Mouse (Mus musculus): ENCODE measurements at regions not wholly inside any gene's neighbourhood (a gene's known extent, or its start where the extent isn't known, plus 50 kb on each side); places are given as distances from the start of the nearest gene placed in this dataset.

DNA sequence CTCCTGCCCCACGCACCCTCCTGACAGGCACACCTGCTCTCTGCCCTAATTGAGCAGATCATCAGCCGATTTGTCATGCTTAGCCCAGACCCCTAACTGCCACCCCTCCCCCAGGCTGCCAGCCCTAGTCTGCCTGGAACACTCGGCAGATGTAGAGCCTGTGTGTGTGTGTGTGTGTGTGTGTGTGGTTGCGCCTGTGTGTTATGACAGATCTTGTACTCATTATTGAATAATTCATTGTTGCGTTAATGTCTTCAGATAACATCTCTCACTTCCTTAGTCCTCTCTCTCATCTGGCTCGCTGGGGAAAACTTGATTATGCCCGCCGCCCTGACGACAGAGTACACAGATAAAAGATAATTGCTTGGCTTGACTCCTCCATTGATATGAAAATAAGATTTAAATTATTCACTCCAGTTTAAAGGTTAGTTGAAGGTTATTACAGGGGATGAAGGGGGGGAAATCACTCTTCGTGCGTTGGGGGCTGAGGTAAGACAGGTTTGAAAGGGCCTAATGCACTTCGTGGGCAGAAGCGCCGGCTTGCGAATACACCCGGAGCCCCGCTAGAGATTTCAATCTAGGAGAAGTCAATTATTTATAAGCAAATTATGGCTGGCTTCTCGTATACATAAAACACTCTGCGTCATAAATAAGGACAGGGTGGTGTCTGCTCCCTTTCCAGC is 260.3 kb upstream of the Tle3 start:
- Histone ChIP-seq H3K4me3 (ENCODE audit: low read depth, low read length) (no peak overlapping the region), H3K4me1 (ENCODE audit: control insufficient read depth, insufficient read depth, low read length) (0 out of 2 replicates have a peak, but pooled peaks cover 4% of the 10 kb centered on the region), H3K27ac (ENCODE audit: low read length) (no peak overlapping the region), H3K27me3 (ENCODE audit: control insufficient read depth, insufficient read depth, low read length) (no peaks in the 10 kb centered on the region), H3K9me3 (ENCODE audit: control insufficient read depth, low read depth, low read length) (no peaks in the 10 kb centered on the region), H3K9ac (replicated peaks; ENCODE audit: low read depth, low read length) (no peak overlapping the region), H3K4me2 (replicated peaks; ENCODE audit: low read depth, low read length) (no peak overlapping the region), H3K36me3 (ENCODE audit: control insufficient read depth, insufficient read depth, low read length) (no peaks in the 10 kb centered on the region)
- no peak for ATAC-seq (ENCODE audit: insufficient number of reproducible peaks, insufficient read depth, low FRiP score, low read depth)
- 36% methylated on average over 19 of the region's 19 CpGs for WGBS

DNA sequence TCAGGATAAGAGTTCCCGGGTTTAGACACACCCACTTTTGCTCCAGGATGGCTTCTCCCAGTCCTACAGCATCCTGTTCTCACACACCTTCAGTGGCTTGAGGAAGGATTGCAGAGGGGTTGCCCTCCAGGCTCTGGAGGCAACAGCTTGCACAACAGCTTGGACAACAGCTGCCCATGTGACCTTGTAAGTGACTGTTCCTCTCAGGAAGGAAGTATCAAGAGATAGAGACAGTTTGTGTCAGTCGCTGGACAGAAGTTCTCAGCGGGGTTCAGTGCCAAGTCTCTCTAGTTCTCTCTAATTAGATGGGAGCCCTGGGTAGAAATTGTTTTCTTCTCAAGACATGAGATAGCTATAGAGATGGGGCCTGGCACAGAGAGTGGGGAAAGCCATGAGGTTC is 252.9 kb upstream of the Tle3 start:
- Histone ChIP-seq H3K9me3 (ENCODE audit: control insufficient read depth, low read depth, low read length) (no peaks in the 10 kb centered on the region), H3K4me2 (replicated peaks; ENCODE audit: low read depth, low read length) (no peak overlapping the region), H3K4me1 (ENCODE audit: control insufficient read depth, insufficient read depth, low read length) (peaks cover 4% of the 10 kb centered on the region; the same call in 1 of the 2 replicates), H3K9ac (replicated peaks; ENCODE audit: low read depth, low read length) (no peak overlapping the region), H3K27me3 (ENCODE audit: control insufficient read depth, insufficient read depth, low read length) (no peaks in the 10 kb centered on the region), H3K4me3 (ENCODE audit: low read depth, low read length) (no peak overlapping the region), H3K27ac (ENCODE audit: low read length) (no peak overlapping the region), H3K36me3 (ENCODE audit: control insufficient read depth, insufficient read depth, low read length) (no peaks in the 10 kb centered on the region)
- 85% methylated on average over 3 of the region's 3 CpGs for WGBS
- no peak for ATAC-seq (ENCODE audit: insufficient number of reproducible peaks, insufficient read depth, low FRiP score, low read depth)

DNA sequence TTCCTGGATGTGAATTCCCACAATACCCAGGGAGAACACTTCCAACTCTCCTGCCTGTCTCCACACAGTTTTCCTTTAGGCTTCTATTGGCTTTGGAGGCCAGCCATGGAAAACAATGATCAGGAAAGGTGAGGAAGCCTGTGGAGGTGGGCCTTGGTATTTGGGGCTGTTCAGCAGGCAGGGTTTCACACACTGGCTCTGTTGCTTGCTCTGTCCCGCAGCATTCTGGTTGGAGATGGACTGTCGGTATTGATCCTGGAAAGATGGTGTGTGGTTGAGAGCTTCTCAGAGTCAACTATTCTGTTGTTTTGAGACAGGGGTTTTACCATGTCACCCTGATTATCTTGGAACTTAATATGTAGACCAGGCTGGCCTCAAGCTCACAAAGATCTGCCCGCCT is 251.6 kb upstream of the Tle3 start:
- Histone ChIP-seq H3K9ac (replicated peaks; ENCODE audit: low read depth, low read length) (no peak overlapping the region), H3K27me3 (ENCODE audit: control insufficient read depth, insufficient read depth, low read length) (no peaks in the 10 kb centered on the region), H3K4me2 (replicated peaks; ENCODE audit: low read depth, low read length) (no peak overlapping the region), H3K4me3 (ENCODE audit: low read depth, low read length) (no peak overlapping the region), H3K36me3 (ENCODE audit: control insufficient read depth, insufficient read depth, low read length) (no peaks in the 10 kb centered on the region), H3K4me1 (ENCODE audit: control insufficient read depth, insufficient read depth, low read length) (peaks cover 5% of the 10 kb centered on the region; the same call in 1 of the 2 replicates), H3K9me3 (ENCODE audit: control insufficient read depth, low read depth, low read length) (no peaks in the 10 kb centered on the region), H3K27ac (ENCODE audit: low read length) (no peak overlapping the region)
- ATAC-seq (ENCODE audit: insufficient number of reproducible peaks, insufficient read depth, low FRiP score, low read depth), result no peak
- 94% methylated on average over 3 of the region's 3 CpGs for WGBS

DNA sequence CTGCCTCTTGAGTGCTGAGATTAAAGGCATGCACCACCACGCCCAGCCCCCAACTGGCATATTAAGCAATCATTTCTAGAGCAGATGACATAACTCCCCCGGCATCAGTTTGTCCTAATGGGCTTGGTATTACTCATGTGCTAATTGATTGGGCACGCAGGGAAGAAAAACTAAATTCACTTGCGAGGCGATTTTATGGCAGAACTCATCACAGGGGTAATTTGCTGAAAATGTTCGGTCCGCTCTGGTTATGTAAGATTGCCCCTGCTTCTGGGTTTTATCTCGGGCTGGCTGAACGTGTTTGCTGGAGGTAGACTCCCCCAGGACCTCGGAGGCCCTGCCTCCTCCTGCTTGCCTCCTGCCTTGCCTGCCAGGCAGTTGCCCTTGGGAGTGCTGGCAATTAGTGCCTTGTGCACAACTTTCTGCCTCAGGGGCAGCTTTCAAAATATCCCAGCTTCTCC is 251.2 kb upstream of the Tle3 start:
- H3K9ac ChIP-seq (replicated peaks; ENCODE audit: low read depth, low read length), result no peak overlapping the region
- 65% methylated on average over 10 of the region's 10 CpGs for WGBS
- no peaks in the 10 kb centered on the region for H3K36me3 ChIP-seq (ENCODE audit: control insufficient read depth, insufficient read depth, low read length)
- no peaks in the 10 kb centered on the region for H3K27me3 ChIP-seq (ENCODE audit: control insufficient read depth, insufficient read depth, low read length)
- no peak overlapping the region for H3K4me2 ChIP-seq (replicated peaks; ENCODE audit: low read depth, low read length)
- no peak for ATAC-seq (ENCODE audit: insufficient number of reproducible peaks, insufficient read depth, low FRiP score, low read depth)
- H3K27ac ChIP-seq (ENCODE audit: low read length), result no peak overlapping the region
- no peaks in the 10 kb centered on the region for H3K9me3 ChIP-seq (ENCODE audit: control insufficient read depth, low read depth, low read length)
- H3K4me1 ChIP-seq (ENCODE audit: control insufficient read depth, insufficient read depth, low read length), result peaks cover 5% of the 10 kb centered on the region; the same call in 1 of the 2 replicates
- no peak overlapping the region for H3K4me3 ChIP-seq (ENCODE audit: low read depth, low read length)

DNA sequence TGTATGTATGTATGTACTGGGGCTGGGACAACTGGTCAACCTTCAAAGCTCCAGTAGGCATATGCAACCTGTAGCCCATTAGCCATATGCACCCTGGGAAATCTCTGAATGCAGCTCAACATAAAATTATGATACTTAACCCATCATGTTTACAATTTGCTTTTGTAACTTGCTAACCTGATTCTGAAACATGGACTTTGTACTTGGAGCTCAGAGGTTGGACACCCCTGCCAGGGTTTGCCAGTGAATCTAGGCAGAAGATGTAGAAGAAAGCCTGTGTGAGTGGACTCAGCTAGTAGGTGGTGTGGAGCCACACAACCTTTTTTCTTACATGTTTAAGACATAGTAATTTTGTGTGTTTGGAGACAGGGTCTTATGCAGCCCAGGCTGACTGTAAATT is 248.7 kb upstream of the Tle3 start:
- Histone ChIP-seq H3K4me1 (ENCODE audit: control insufficient read depth, insufficient read depth, low read length) (peaks cover 5% of the 10 kb centered on the region; the same call in 1 of the 2 replicates), H3K9ac (replicated peaks; ENCODE audit: low read depth, low read length) (no peak overlapping the region), H3K27ac (ENCODE audit: low read length) (no peak overlapping the region), H3K27me3 (ENCODE audit: control insufficient read depth, insufficient read depth, low read length) (no peaks in the 10 kb centered on the region), H3K9me3 (ENCODE audit: control insufficient read depth, low read depth, low read length) (no peaks in the 10 kb centered on the region), H3K4me2 (replicated peaks; ENCODE audit: low read depth, low read length) (no peak overlapping the region), H3K4me3 (ENCODE audit: low read depth, low read length) (no peak overlapping the region), H3K36me3 (ENCODE audit: control insufficient read depth, insufficient read depth, low read length) (no peaks in the 10 kb centered on the region)
- no peak for ATAC-seq (ENCODE audit: insufficient number of reproducible peaks, insufficient read depth, low FRiP score, low read depth)

DNA sequence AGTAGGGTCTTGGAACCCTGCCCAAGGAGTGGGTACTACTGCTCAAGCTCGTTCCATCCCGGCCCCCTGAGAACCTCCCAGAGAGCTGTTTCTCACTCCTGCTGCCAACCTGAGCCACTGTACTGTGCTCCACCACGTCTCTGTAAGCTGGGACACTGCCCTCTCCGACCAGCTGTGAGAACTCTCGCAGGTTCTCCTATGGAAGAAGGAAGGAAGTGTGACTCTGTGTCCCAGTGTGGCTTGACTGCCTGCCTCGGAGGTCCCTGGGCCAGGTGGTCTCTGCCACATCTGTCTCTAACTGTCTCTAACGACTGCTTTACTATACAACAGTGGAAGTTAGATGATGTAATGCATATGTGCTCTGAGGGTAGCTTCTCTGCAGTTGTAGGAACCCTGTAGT is 246.4 kb upstream of the Tle3 start:
- Histone ChIP-seq H3K4me2 (replicated peaks; ENCODE audit: low read depth, low read length) (no peak overlapping the region), H3K9ac (replicated peaks; ENCODE audit: low read depth, low read length) (no peak overlapping the region), H3K9me3 (ENCODE audit: control insufficient read depth, low read depth, low read length) (no peaks in the 10 kb centered on the region), H3K27me3 (ENCODE audit: control insufficient read depth, insufficient read depth, low read length) (no peaks in the 10 kb centered on the region), H3K27ac (ENCODE audit: low read length) (no peak overlapping the region), H3K4me1 (ENCODE audit: control insufficient read depth, insufficient read depth, low read length) (peaks cover 5% of the 10 kb centered on the region; the same call in 1 of the 2 replicates), H3K4me3 (ENCODE audit: low read depth, low read length) (no peak overlapping the region), H3K36me3 (ENCODE audit: control insufficient read depth, insufficient read depth, low read length) (no peaks in the 10 kb centered on the region)
- ATAC-seq (ENCODE audit: insufficient number of reproducible peaks, insufficient read depth, low FRiP score, low read depth), result no peak
- WGBS, result 59% methylated on average over 7 of the region's 7 CpGs

DNA sequence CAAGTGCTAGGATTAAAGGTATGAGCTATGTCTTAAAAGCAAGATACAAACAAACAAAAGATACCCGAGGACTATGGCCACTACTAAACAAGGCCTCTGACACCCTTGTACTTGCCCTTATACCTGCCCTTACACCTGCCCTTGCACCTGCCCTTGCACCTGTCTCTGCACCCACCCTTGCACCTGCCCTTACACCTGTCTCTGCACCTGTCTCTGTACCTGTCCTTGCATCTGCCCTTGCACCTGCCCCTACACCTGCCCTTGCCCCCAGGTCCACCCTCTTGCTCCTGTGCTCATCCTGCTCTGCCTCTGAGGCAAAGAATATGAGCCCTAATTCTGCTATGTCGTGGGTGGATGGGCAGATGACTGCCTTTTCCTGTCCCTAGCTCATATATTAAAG is 244.1 kb upstream of the Tle3 start:
- H3K4me2 ChIP-seq (replicated peaks; ENCODE audit: low read depth, low read length), result no peak overlapping the region
- no peaks in the 10 kb centered on the region for H3K9me3 ChIP-seq (ENCODE audit: control insufficient read depth, low read depth, low read length)
- H3K27me3 ChIP-seq (ENCODE audit: control insufficient read depth, insufficient read depth, low read length), result no peaks in the 10 kb centered on the region
- no peaks in the 10 kb centered on the region for H3K36me3 ChIP-seq (ENCODE audit: control insufficient read depth, insufficient read depth, low read length)
- 63% methylated on average over 2 of the region's 2 CpGs for WGBS
- no peak overlapping the region for H3K9ac ChIP-seq (replicated peaks; ENCODE audit: low read depth, low read length)
- H3K4me1 ChIP-seq (ENCODE audit: control insufficient read depth, insufficient read depth, low read length), result peaks cover 5% of the 10 kb centered on the region; the same call in 1 of the 2 replicates
- ATAC-seq (ENCODE audit: insufficient number of reproducible peaks, insufficient read depth, low FRiP score, low read depth), result no peak
- H3K27ac ChIP-seq (ENCODE audit: low read length), result no peak overlapping the region
- H3K4me3 ChIP-seq (ENCODE audit: low read depth, low read length), result no peak overlapping the region

DNA sequence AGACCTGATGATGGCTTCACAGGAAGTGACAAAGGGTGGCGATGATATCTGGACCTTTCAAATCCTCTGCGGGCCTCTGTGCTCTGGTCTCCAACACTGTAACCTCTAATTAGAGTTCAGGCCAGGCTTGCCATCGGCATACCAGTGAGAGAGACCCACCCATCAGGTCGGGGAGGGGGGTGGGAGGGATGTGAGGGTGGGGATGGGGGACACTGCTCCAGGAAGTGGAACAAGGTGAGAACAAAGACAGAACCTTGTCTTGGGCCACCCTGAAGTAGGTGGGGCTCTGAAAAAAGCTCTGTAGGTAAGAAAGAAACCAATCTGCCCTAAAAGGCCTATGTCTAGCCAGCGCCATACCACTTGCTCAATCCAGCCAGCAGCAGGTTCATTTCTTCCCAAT is 243.0 kb upstream of the Tle3 start:
- no peaks in the 10 kb centered on the region for H3K36me3 ChIP-seq (ENCODE audit: control insufficient read depth, insufficient read depth, low read length)
- no peaks in the 10 kb centered on the region for H3K9me3 ChIP-seq (ENCODE audit: control insufficient read depth, low read depth, low read length)
- H3K27ac ChIP-seq (ENCODE audit: low read length), result no peak overlapping the region
- peaks cover under 1% of the 10 kb centered on the region; the same call in 1 of the 2 replicates for H3K4me1 ChIP-seq (ENCODE audit: control insufficient read depth, insufficient read depth, low read length)
- no peak overlapping the region for H3K4me3 ChIP-seq (ENCODE audit: low read depth, low read length)
- ATAC-seq (ENCODE audit: insufficient number of reproducible peaks, insufficient read depth, low FRiP score, low read depth), result no peak
- no peaks in the 10 kb centered on the region for H3K27me3 ChIP-seq (ENCODE audit: control insufficient read depth, insufficient read depth, low read length)
- H3K4me2 ChIP-seq (replicated peaks; ENCODE audit: low read depth, low read length), result no peak overlapping the region
- 69% methylated on average over 5 of the region's 5 CpGs for WGBS
- H3K9ac ChIP-seq (replicated peaks; ENCODE audit: low read depth, low read length), result no peak overlapping the region

DNA sequence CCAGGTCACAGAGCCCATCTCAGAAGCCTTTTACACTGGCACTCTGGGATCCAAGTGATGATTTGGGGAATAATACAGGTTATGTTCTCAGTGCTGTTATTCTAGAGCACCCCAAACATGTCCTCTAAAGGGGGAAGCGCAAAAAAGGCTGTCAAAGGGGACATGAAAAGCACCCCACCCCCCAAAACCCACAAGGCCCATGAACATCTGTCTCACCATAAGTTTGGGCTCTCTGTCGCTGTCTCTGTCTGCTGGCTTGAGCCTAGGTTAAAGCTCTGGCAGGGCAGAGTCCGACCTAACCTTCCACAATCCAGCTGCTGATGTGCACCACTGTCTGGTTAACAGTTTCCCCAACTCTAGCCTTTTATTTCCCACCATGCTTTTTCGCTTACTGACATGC is 241.3 kb upstream of the Tle3 start:
- Histone ChIP-seq H3K9ac (replicated peaks; ENCODE audit: low read depth, low read length) (no peak overlapping the region), H3K27me3 (ENCODE audit: control insufficient read depth, insufficient read depth, low read length) (no peaks in the 10 kb centered on the region), H3K4me2 (replicated peaks; ENCODE audit: low read depth, low read length) (no peak overlapping the region), H3K36me3 (ENCODE audit: control insufficient read depth, insufficient read depth, low read length) (no peaks in the 10 kb centered on the region), H3K4me1 (ENCODE audit: control insufficient read depth, insufficient read depth, low read length) (peaks cover 7% of the 10 kb centered on the region), H3K4me3 (ENCODE audit: low read depth, low read length) (no peak overlapping the region), H3K9me3 (ENCODE audit: control insufficient read depth, low read depth, low read length) (no peaks in the 10 kb centered on the region), H3K27ac (ENCODE audit: low read length) (no peak overlapping the region)
- WGBS, result 77% methylated on average over 4 of the region's 4 CpGs
- no peak for ATAC-seq (ENCODE audit: insufficient number of reproducible peaks, insufficient read depth, low FRiP score, low read depth)
